Mouse (Mus musculus) spleen, adult 2 months (tissue): Measurements from ENCODE around the gene Spred1. TPM values are rescaled to one million over a fixed set of nuclear protein-coding genes. Genes with fewer than 3 reads are reported as not detected.
"Not testable (repeated sequence)": the region's sequence is repeated elsewhere in the genome, so short reads cannot be mapped to it uniquely, and the experiment has no call there.

Experiments used
- DNase-seq, 2 experiments: peaks; one replicate each; pipeline versions ENCODE4 v3.0.0 to v3.0.0-alpha.2; 2012 to 2021; ENCODE audit warnings: low spot score in 2 of 2, low read depth in 1 of 2
- H3K27ac ChIP-seq: fragments of 200-500 bp; 2 replicates; pipeline ENCODE4 v1.5.1; 2012; ENCODE audit warnings: low read length, inconsistent platforms; ENCODE audit not compliant: insufficient read depth
- H3K27me3 ChIP-seq: fragments of 200-500 bp; 2 replicates; pipeline ENCODE4 v1.6.1; 2012; ENCODE audit warnings: mild to moderate bottlenecking, moderate library complexity, low read length, inconsistent platforms; ENCODE audit not compliant: control insufficient read depth, insufficient read depth
- H3K36me3 ChIP-seq: fragments of 200-500 bp; 2 replicates; pipeline ENCODE4 v1.6.1; 2012; ENCODE audit warnings: mild to moderate bottlenecking, low read length, inconsistent platforms; ENCODE audit not compliant: control insufficient read depth, insufficient read depth
- H3K4me1 ChIP-seq: fragments of 200-500 bp; 2 replicates; pipeline ENCODE4 v1.6.1; 2011; ENCODE audit warnings: inconsistent platforms; ENCODE audit not compliant: control insufficient read depth, insufficient read depth, insufficient read length
- H3K4me3 ChIP-seq: fragments of 200-500 bp; 2 replicates; pipeline ENCODE4 v1.5.1; 2011; ENCODE audit warnings: mild to moderate bottlenecking, inconsistent platforms; ENCODE audit not compliant: insufficient read depth, insufficient read length; ENCODE audit errors: extremely low read depth
- CTCF ChIP-seq: fragments of 200-500 bp; IDR thresholded peaks from 2 replicates; pipeline ENCODE4 v1.5.1; 2011; ENCODE audit warnings: mild to moderate bottlenecking, inconsistent platforms; ENCODE audit not compliant: insufficient read depth, insufficient read length, insufficient replicate concordance; ENCODE audit errors: extremely low read depth
- POLR2A ChIP-seq: fragments of 200-500 bp; IDR thresholded peaks from 2 replicates; pipeline ENCODE4 v1.6.1; 2011; ENCODE audit warnings: low read depth, low read length, inconsistent platforms
- WGBS: fragments of 180-500 bp; shearing (Covaris S2); methylation state at CpG from one replicate; pipeline ENCODE4 v1.1.7; 2018; 5-methylcytosine and 5-hydroxymethylcytosine counted together
- polyA plus RNA-seq: library from polyadenylated mRNA; depleted of rRNA; stranded (reverse); fragments of >200 nt; gene quantifications from 2 replicates; pipeline ENCODE4 v1.2.3, GENCODE M21; 2012

Spred1 gene
- polyA plus RNA-seq, 1 experiment, result 2.2 TPM

- H3K4me1 ChIP-seq, result peaks cover 3% of the 10 kb centered on the region; the same call in 1 of the 2 replicates
- TF ChIP-seq POLR2A, result no peak
- no peak for TF ChIP-seq CTCF
- 93% methylated on average over 2 of the region's 2 CpGs for WGBS
- no peaks in the 10 kb centered on the region for H3K36me3 ChIP-seq
- DNase-seq, result no peak
- H3K27ac ChIP-seq, result no peak overlapping the region
- H3K4me3 ChIP-seq, result no peak overlapping the region
- no peaks in the 10 kb centered on the region for H3K27me3 ChIP-seq
Measured at GRCm38 (mm10) chr2:117129156-117129555, 8.0 kb downstream of the Spred1 start.

GRCm38 (mm10) chr2:117131041-117131440 is 9.9 kb downstream of the Spred1 start:
- H3K27me3 ChIP-seq, H3K36me3 ChIP-seq, H3K4me1 ChIP-seq, H3K4me3 ChIP-seq, H3K27ac ChIP-seq, DNase-seq: not testable (repeated sequence)
- WGBS, result 88% methylated on average over 7 of the region's 7 CpGs

DNA sequence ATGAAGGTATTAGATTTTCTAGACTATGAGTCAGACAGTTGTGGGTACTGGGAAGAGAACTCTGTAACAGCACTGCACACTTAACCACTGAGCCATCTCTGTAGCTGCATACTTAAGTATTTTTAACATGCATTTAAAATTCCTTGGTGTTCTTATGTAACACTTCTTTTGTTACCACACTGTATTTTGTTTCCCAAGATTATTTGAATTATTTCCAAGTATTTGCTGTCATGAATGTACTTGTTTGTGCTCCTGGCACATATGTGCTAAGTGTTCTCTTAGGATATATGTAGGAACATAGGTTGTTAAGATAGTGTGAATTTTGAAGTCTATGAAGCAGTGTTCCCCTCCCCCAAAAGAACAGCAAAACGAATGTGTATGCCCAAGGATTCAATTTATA is 10.7 kb downstream of the Spred1 start:
- WGBS, result 78% methylated on average over 1 of the region's 1 CpGs
- Histone ChIP-seq H3K36me3 (no peaks in the 10 kb centered on the region), H3K4me1 (peaks cover 3% of the 10 kb centered on the region; the same call in 1 of the 2 replicates), H3K27me3 (no peaks in the 10 kb centered on the region), H3K27ac (no peak overlapping the region), H3K4me3 (no peak overlapping the region)
- DNase-seq, result no peak
- TF ChIP-seq POLR2A (no peak), CTCF (no peak)

DNA sequence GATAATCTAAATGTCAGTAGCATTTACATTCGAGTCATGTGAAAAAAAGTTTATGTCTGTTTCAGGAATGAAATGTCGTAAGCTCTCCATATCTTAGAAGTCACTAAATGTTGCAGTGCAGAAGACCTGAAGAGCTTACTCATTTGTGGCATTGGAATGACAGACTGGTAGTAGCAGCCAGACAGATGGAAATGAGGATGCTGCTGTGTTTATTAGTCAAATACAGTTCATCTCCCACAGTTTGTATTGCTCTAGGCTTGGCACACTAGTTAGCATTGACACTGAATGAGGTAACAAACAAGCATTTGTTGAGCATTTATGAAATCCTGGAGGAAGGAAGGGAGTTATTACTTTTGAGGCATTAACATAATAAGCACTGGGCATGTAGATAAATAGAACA is 12.4 kb downstream of the Spred1 start:
- peaks cover 3% of the 10 kb centered on the region; the same call in 1 of the 2 replicates for H3K4me1 ChIP-seq
- DNase-seq, result no peak
- no peaks in the 10 kb centered on the region for H3K36me3 ChIP-seq
- no peak overlapping the region for H3K27ac ChIP-seq
- TF ChIP-seq CTCF (no peak), POLR2A (no peak)
- no peak overlapping the region for H3K4me3 ChIP-seq
- H3K27me3 ChIP-seq, result no peaks in the 10 kb centered on the region
- 94% methylated on average over 2 of the region's 2 CpGs for WGBS

DNA sequence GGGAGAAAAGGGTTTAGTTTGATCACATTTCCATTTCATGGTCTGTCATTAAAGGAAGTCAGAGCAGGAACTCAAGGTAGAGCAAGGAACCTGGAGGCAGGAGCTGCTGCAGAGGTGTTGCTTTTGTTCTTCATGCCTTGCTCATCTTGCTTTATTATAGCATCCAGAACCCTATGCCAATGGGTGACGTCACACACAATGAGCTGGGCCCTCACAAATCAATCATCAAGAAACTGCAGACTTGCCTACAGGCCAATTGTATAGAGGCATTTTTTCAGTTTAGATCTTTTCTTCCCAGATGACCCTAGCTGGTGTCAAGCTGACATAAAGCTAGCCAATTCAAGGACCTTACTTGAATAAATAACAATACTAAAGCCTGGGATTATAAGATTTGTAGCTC is 16.6 kb downstream of the Spred1 start:
- H3K4me3 ChIP-seq, result no peak overlapping the region
- TF ChIP-seq CTCF, result no peak
- TF ChIP-seq POLR2A, result no peak
- no peaks in the 10 kb centered on the region for H3K36me3 ChIP-seq
- H3K4me1 ChIP-seq, result no peaks in the 10 kb centered on the region
- H3K27ac ChIP-seq, result no peak overlapping the region
- no peak for DNase-seq
- H3K27me3 ChIP-seq, result no peaks in the 10 kb centered on the region
- WGBS, result 88% methylated on average over 1 of the region's 1 CpGs

DNA sequence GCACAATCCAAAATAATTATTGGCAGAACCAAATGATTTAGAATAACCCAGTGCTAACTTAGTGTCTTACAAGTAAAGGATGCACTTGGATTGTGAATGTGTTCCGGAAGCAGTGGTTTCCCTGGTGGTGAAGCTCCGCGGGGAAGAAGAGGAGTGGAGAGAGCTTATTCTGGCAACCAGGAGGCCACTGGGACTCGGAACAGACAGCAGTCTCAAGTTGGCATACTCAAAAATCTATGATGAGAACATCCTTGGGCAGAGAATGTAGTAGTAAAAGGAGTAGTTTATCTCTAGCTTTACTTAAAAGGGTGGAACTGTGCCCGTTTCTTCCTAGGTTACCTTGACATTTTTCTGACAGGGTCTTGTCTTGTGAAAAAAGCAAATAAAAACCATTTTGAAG is 17.8 kb downstream of the Spred1 start:
- Histone ChIP-seq H3K36me3 (no peaks in the 10 kb centered on the region), H3K4me1 (no peaks in the 10 kb centered on the region), H3K4me3 (no peak overlapping the region), H3K27ac (no peak overlapping the region), H3K27me3 (no peaks in the 10 kb centered on the region)
- DNase-seq, result no peak
- TF ChIP-seq CTCF, result no peak
- no peak for TF ChIP-seq POLR2A
- 87% methylated on average over 5 of the region's 5 CpGs for WGBS

GRCm38 (mm10) chr2:117139977-117140376 is 18.8 kb downstream of the Spred1 start:
- TF ChIP-seq POLR2A (no peak), CTCF (no peak)
- H3K27ac ChIP-seq, result no peak overlapping the region
- no peaks in the 10 kb centered on the region for H3K36me3 ChIP-seq
- H3K27me3 ChIP-seq, result no peaks in the 10 kb centered on the region
- no peak overlapping the region for H3K4me3 ChIP-seq
- WGBS, result 88% methylated on average over 1 of the region's 1 CpGs
- no peak for DNase-seq
- H3K4me1 ChIP-seq, result no peaks in the 10 kb centered on the region
